Mouse (Mus musculus): Measurements from ENCODE around the gene Actb.

DNA sequence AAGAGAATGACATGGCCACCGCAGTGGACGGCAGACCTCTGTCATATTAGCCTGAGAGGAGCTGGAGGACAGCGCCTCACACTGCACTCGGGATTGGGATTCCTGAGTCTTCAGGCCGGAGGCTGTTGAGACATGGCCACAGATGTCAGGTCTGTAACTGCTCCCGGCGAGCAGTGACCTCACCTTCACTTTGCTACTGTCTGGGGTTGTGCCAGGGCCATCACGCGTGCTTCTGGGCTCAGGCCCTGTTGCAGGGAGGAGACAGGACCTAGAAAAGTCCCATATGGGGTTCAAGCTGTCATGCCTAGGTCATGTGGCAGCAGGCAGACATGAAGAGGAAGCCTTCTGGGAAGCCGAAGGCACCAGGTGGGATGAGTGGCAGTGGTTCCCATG is 31.0 kb downstream of the Actb start:
- no peak for TF ChIP-seq CTCF (IDR thresholded peaks at IDR 0.05; ENCODE audit: low read depth, low read length)
- TF ChIP-seq POLR2A (IDR thresholded peaks at IDR 0.05; ENCODE audit: extremely low read depth, insufficient read depth, low read length), result no peak

Measured in liver, adult 2 months (tissue).